Mouse (Mus musculus) megakaryocyte, embryonic 14.5 days (primary cell): ENCODE data around the gene Ibsp.

Experiments
- FLI1 ChIP-seq: IDR thresholded peaks from 2 replicates; pipeline ENCODE4 v1.6.1; 2012; ENCODE audit warnings: low read length, inconsistent platforms, mixed read lengths
- GATA1 ChIP-seq: IDR thresholded peaks from 3 replicates; pipeline ENCODE4 v1.6.1; 2012; ENCODE audit warnings: mixed read lengths, low read length, inconsistent platforms, borderline replicate concordance

- no peak for TF ChIP-seq FLI1
- TF ChIP-seq GATA1 = no peak
Measured at GRCm38 (mm10) chr5:104342881-104343280, 43.9 kb downstream of the Ibsp start.
